8 mouse cellular contexts compared by ENCODE assay signal in genomic region chr5:120094602-120095001, GRCm38 (mm10). TPM values are rescaled to one million over a fixed set of nuclear protein-coding genes. Genes with fewer than 3 reads are reported as not detected.
DNase-seq lines count a peak whose midpoint lies in the region; ATAC-seq and TF ChIP-seq lines count a peak whose summit lies in the region.

No protein-coding gene starts in this region.

- H3K27me3 ChIP-seq in G1E (ENCODE audit: insufficient read depth, low read length) = no peaks in the 10 kb centered on the region

- no peak overlapping the region for H3K27ac ChIP-seq in layer of hippocampus, adult 2 months

- DNase-seq in layer of hippocampus, adult 2 months (ENCODE audit: low spot score in 2 of 2) = no peak
- no peak for DNase-seq in layer of hippocampus, postnatal 36 days
- no peak for DNase-seq in G1E (ENCODE audit: low spot score)
- DNase-seq in adrenal gland, postnatal 10 days = peak; percentile 68
- peak; percentile 64 for DNase-seq in gastrocnemius, postnatal 10 days
- no peak for DNase-seq in frontal cortex, postnatal 36 days (ENCODE audit: low spot score in 2 of 2)
- no peak for DNase-seq in layer of hippocampus, postnatal 14 days (ENCODE audit: low spot score in 2 of 2)

- peak; percentile 74 for TF ChIP-seq CTCF in layer of hippocampus, adult 2 months (conservative IDR thresholded peaks at IDR 0.05)
- TF ChIP-seq CTCF in G1E (IDR thresholded peaks at IDR 0.05; ENCODE audit: low read depth, low read length) = peak; percentile 73

- H3K9me3 ChIP-seq in G1E (replicated peaks) = no peaks in the 10 kb centered on the region

- ATAC-seq in G1E (ENCODE audit: extremely low read depth, insufficient number of reproducible peaks, low FRiP score, poor library complexity, severe bottlenecking) = peak; percentile 34; the same call in 1 of the 2 replicates
- peak; percentile 72 for ATAC-seq in megakaryocyte-erythroid progenitor cell, adult 5-6 weeks (replicated peaks; ENCODE audit: low FRiP score, low TSS enrichment, poor library complexity, severe bottlenecking)

- no peaks in the 10 kb centered on the region for H3K36me3 ChIP-seq in G1E (replicated peaks)

- 0 out of 2 replicates have a peak, but pooled peaks cover 3% of the 10 kb centered on the region for H3K4me1 ChIP-seq in G1E (ENCODE audit: insufficient read depth, low read depth, low read length)

- H3K4me3 ChIP-seq in layer of hippocampus, adult 2 months = no peak overlapping the region
- H3K4me3 ChIP-seq in G1E (ENCODE audit: low read depth, low read length) = no peak overlapping the region

RNA-seq across cellular contexts. Expression of gene Rbm19, which starts 21.7 kb away (rescaled TPM):
- 10 to 100 TPM; 18.9 to 23.3 TPM for total RNA-seq in layer of hippocampus, adult 2 months (2021)
- total RNA-seq in layer of hippocampus, postnatal 36 days (2021) = 10 to 100 TPM; 18.7 to 19.2 TPM
- total RNA-seq in G1E (2014; fragmentation: Nextera tagmentation) (17.3 and 19.3 TPM in 2 replicates), G1E (2017) (25.1 and 25.8 TPM in 2 replicates)
- polyA plus RNA-seq in G1E (2012) = 34.8 and 42.5 TPM in 2 replicates
- total RNA-seq in adrenal gland, postnatal 10 days (2021) = 10 to 100 TPM; 21.1 to 22.7 TPM
- 10 to 100 TPM; 14.1 to 20.8 TPM for total RNA-seq in gastrocnemius, postnatal 10 days (2021)
- total RNA-seq in megakaryocyte-erythroid progenitor cell, adult 5-6 weeks (2014; fragmentation: Nextera tagmentation) = 21.3 and 57.4 TPM in 2 replicates
- 24.7 and 33.2 TPM in 2 replicates for total RNA-seq in megakaryocyte-erythroid progenitor cell, adult 5-6 weeks (2017)
- 10 to 100 TPM; 20.3 to 23.9 TPM for total RNA-seq in layer of hippocampus, postnatal 14 days (2021)

Comparison
In these comparisons a context has a peak if more than half of its experiments do, and no peak if none do; other contexts are left out.
1. DNase-seq: peak in adrenal gland, postnatal 10 days (single experiment) and gastrocnemius, postnatal 10 days (single experiment); none in layer of hippocampus, adult 2 months (0 of 2), layer of hippocampus, postnatal 36 days (0 of 2), G1E (single experiment), frontal cortex, postnatal 36 days (0 of 2) and layer of hippocampus, postnatal 14 days (0 of 2).